Comparison of ENCODE assay signal across 15 mouse cellular contexts in the genomic region with DNA sequence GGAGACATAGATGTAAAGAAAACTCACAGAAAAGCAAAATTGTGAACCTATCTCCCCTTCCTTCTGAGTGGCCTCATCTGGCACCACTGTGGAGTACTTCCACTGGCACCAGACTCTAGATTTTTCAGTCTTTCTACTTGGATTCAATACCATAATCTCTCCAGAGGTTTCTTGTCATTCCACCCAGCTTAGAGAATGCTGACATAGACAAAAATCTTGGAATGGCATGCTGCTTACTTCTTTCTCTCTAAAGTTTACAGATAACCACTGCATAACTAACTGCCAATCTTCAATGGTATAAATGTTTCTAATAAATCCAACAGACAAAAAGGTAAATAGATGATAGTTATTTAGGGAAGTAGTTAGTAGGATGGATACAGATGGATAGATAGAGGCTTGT.
"Had no signal": no experiment of that assay in that cellular context is flagged by ENCODE, and none has a peak within 500 bp of the region (broad histone marks: within the 10 kb centered on the region; RNA-seq: fewer than 3 reads in every experiment).

No protein-coding gene starts in this region.

- H3K9me3 ChIP-seq: neural tube, embryonic 13.5 days; neural tube, embryonic 15.5 days; stomach, embryonic 15.5 days had no signal

- H3K4me1 ChIP-seq: neural tube, embryonic 13.5 days; neural tube, embryonic 15.5 days; stomach, embryonic 15.5 days had no signal

- H3K27me3 ChIP-seq: neural tube, embryonic 13.5 days; neural tube, embryonic 15.5 days; stomach, embryonic 15.5 days had no signal

- H3K36me3 ChIP-seq: neural tube, embryonic 13.5 days; neural tube, embryonic 15.5 days; stomach, embryonic 15.5 days had no signal

- H3K9ac ChIP-seq: neural tube, embryonic 13.5 days; neural tube, embryonic 15.5 days; stomach, embryonic 15.5 days had no signal

- H3K27ac ChIP-seq: neural tube, embryonic 13.5 days; neural tube, embryonic 15.5 days; stomach, embryonic 15.5 days; stomach, postnatal 0 days had no signal

- H3K4me2 ChIP-seq: neural tube, embryonic 13.5 days; neural tube, embryonic 15.5 days; stomach, embryonic 15.5 days had no signal

- DNase-seq: retina, postnatal 1 day; right cerebral cortex, postnatal 14 days; right cerebral cortex, postnatal 25 days; right cerebral cortex, postnatal 4 days; spleen, adult 18-20 months; thymus, adult 18-20 months; thymus, adult 2 months; thymus, postnatal 14 days; thymus, postnatal 25 days; thymus, postnatal 36 days; thymus, postnatal 4 days had no signal

- H3K4me3 ChIP-seq: neural tube, embryonic 13.5 days; neural tube, embryonic 15.5 days; stomach, embryonic 15.5 days had no signal
